Mouse (Mus musculus) testis, postnatal 14 days (tissue): ENCODE results near the gene Jdp2.
"Not testable (repeated sequence)": the region's sequence is repeated elsewhere in the genome, so short reads cannot be mapped to it uniquely, and the experiment has no call there.

Experiments used
- DNase-seq: peaks from one replicate; pipeline ENCODE4 v3.0.0; 2021; ENCODE audit warnings: low spot score

Gene Jdp2

GRCm38 (mm10) chr12:85638541-85639325 is 39.9 kb downstream of the Jdp2 start:
- no peak for DNase-seq

GRCm38 (mm10) chr12:85639326-85640008 is 40.6 kb downstream of the Jdp2 start:
- DNase-seq: peak; percentile 43

DNA sequence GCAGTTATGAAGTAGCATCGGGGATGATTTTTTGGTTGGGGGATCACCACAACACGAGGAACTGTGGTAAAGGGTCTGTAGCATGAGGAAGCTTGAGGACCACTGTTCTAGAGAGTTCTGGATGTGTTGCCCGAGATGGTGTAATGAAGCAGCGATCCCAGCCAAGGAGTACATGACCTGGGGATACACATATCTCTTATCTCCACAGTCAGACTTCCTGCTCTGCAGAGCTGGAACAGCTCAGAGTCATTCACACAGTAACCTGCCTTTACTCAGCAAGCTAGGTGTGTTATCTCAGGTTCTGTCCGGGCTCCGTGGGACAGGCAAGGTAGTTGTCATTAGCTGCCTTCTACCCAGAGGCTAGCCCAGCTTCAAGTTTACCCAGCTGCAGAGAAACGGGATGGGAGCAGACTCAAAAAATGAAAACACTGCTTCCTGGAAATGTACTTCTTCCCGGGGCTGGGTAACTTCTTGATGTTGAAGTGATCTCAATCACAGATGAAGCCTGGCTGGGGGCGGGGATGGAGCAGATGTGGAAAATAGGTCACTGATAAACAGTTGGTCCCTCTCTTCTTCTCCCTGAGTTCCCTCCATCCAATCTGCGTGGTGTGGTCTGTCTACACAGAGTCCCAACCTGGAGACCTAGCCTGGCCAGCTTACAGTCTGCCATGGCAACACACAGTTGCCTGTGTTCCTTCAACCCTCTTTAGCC is 42.2 kb downstream of the Jdp2 start:
- DNase-seq: no peak

- DNase-seq: no peak
Measured at GRCm38 (mm10) chr12:85641564-85641931, 42.7 kb downstream of the Jdp2 start.

DNA sequence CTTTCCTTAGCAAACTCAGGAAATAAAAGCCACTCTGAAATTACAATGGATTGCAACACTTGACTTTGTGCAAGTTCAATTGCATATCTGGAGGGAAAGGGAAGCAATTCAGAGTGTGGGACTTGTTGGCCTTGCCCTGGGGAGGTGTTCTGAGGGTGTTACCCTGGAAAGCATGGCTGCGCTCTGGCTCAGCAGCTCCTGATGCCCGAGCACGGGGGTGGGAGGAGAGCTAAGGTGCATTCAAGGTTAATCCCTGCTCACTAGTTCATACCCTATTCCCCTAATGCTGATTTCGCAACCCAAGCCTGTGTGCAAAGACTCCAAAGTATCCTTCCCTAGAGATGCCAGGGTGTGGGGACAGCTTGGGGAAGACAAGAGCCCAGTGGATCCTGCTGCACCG is 44.9 kb downstream of the Jdp2 start:
- no peak for DNase-seq

GRCm38 (mm10) chr12:85645664-85646063 is 46.8 kb downstream of the Jdp2 start:
- no peak for DNase-seq

DNA sequence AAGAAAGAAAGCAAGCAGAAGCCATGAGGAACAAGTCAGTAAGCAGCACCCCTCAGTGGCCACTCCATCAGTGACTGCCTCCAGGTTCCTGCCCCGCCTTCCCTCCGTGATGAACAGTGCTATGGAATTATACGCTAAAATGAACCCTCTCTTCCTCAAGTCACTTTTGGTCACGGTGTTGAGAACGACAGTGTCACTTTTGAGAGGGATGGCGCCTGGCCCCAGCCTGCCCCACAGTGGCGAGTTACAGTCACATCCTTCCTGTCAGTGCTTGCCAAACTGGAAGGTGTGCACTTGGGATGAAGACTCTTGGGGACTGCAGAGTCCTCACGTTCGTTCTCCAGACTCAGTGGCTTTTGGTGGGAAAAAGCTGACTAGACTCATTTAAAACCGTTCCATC is 48.5 kb downstream of the Jdp2 start:
- DNase-seq: no peak

DNA sequence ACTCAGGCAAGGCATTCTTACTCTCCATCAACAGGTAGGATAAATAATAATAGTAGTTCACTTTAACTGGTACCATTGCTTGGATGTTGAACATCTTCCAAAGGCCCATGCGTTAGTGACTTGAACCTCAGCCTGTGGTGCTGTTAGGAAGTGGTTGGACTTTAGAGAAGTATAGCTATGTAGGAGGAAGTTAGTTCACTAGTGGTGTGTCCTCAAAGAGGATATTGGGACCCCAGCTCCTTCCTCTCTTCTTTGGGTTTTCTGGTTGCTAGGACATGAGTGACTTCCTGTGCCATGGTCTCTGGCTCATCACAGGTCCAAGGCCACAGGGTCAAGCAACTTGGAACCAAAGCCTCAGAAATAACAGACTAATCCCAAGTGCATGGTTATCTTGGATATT is 49.1 kb downstream of the Jdp2 start:
- no peak for DNase-seq

DNA sequence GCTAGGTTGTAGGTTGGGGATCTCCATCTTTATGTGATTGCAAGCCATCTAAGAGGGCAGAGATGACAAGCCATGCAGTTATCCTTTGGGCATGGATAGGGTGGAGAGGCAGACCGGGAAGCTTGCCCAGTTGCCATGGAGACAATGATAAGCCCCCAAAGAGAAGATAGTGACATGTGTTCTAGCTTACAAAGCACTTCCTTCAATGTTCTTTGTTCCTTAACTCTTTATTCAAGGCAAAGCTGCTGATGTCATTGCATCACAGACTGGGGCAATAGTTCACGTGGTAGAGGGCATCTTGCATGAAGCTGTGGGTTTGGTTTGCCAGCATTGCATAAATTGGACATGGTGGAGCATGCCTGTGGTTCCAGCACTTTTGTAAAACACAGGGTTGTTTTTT is 60.5 kb downstream of the Jdp2 start:
- peak; percentile 39 for DNase-seq

DNA sequence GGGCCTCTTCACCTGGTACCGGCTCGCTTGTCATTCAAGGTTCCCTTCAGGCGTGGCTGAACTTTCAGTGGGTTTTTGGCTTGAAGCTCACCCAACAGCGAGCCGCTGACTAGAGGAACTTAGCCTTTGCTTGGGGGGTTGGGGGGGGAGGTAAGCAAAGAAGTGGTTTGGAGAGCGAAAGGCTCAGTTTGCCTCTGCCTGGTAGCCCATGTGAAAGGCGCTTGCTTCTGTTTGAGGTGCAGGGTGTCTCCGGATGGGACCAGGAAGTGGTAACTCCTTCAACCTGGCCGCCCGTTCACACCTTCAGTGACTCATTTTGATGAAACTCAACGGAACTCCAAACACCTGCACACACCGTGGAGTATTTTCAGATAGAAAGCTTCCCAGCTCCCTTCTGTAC is 62.0 kb downstream of the Jdp2 start:
- no peak for DNase-seq

DNA sequence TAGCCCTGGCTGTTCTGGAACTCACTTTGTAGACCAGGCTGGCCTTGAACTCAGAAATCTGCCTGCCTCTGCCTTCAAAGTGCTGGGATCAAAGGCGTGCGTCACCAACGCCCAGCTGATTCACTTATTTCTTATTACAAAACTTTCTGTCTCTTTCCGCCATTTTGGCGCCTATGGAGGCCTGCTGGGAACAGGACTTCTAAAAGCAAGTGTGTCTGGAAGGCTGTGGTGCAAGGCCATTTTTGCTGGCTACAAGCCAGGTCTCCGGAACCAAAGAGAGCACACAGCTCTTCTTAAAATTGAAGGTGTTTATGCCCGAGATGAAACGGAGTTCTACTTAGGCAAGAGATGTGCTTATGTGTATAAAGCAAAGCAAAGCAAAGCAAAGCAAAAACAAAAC is 63.4 kb downstream of the Jdp2 start:
- not testable (repeated sequence) for DNase-seq

GRCm38 (mm10) chr12:85662896-85663295 is 64.1 kb downstream of the Jdp2 start:
- peak; percentile 63 for DNase-seq

DNA sequence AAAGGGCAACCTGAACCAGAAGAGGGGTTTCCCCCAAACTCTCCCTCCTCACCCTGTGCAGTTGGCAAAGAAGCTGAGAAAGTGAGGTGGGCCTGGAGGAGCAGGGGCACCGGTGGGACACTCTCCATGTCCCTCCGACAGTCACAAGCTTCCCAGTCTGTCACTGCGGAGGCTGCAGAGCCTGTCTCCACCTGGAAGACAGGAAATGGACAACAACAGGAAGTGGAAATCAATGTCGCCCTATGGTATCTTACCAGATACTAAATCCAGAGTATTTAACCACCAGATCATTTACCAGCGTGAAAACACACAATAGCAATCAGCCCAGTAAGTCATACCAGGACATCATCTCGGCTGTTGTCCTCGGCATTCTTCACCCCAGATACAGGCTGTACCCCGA is 67.3 kb downstream of the Jdp2 start:
- no peak for DNase-seq

- DNase-seq: no peak
Measured at GRCm38 (mm10) chr12:85667071-85667470, 68.2 kb downstream of the Jdp2 start.

GRCm38 (mm10) chr12:85668696-85669095 is 69.9 kb downstream of the Jdp2 start:
- no peak for DNase-seq

DNA sequence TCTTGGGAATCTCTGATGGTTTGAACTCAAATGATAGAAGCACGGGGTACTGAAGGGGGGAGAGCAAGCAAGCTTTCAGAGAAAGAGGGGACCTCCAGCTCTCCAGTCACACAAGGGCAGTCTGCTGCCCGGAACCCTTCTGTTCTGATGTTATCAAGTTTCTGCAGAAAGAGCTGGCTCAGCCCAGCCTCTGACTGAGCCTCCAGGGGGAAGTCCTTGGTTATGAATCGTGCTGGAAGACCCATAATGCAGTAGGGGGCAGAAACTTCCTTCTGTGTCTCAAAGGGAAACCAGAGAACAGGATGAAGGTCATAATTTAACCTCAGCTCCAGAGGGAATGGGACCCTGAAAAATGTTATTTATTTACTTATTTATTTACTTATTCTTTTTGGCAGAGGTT is 71.3 kb downstream of the Jdp2 start:
- no peak for DNase-seq

GRCm38 (mm10) chr12:85673914-85674313 is 75.1 kb downstream of the Jdp2 start:
- DNase-seq: no peak

DNA sequence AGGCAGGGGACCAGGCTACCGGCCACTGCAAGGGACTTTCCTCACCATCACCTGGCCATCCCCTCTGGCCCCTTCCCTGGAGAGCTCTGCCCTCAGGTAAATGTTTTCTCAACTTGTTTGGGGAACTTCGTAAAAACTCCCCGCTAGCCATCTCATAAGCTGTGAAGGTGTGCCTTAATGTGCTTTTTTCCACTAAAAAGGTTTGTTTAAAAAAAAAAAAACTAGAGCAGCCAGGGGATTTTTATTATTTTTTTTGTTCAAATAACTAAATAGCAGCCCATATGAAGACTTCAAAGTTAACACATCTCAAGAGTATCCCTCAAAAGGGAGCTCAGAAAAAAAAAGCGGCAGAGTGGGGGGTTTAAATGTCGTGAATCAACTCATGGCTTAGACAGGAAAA is 80.3 kb downstream of the Jdp2 start:
- no peak for DNase-seq

GRCm38 (mm10) chr12:85679808-85680207 is 81.0 kb downstream of the Jdp2 start:
- DNase-seq: no peak

DNA sequence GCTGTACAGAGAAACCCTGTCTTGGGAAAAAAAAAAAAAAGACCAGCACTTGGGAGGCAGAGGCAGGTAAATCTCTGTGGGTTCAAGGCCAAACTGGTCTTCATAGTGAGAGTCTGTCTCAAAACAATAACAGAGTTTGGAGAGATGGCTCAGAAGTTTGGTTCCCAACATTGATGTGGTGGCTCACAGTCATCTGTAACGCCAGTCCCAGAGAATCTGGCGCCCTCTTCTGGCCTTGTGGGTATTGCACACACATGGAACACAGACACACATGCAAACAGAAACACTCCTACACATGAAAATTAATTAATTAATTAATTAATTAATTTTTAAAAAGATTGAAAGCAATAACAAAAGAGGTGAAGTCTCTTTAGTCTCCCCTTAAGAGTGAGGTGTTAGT is 83.5 kb downstream of the Jdp2 start:
- DNase-seq: no peak

GRCm38 (mm10) chr12:85684411-85685275 is 85.8 kb downstream of the Jdp2 start:
- DNase-seq: no peak
